Mouse (Mus musculus) left cerebral cortex, adult 6 months (tissue): ENCODE results near the gene Nod1. TPM values are rescaled to one million over a fixed set of nuclear protein-coding genes. Genes with fewer than 3 reads are reported as not detected.

Source experiments
- long read RNA-seq, 2 experiments: library from polyadenylated mRNA; unstranded; transcript quantifications; one replicate each; pipeline ENCODE4 v2.0.0; 2019 to 2020
- polyA plus RNA-seq: library from polyadenylated mRNA; unstranded; fragments of <200 nt; fragmentation: Nextera tagmentation; gene quantifications from 2 replicates; pipeline ENCODE4 v1.2.3, GENCODE M21; 2021

Gene Nod1
- 1.1 and 1.5 TPM in 2 replicates for polyA plus RNA-seq
- long read RNA-seq, experiment 1, full-length matches to known transcripts: 13 of 19 reads
- long read RNA-seq, experiment 1, partial matches to known transcripts: 4 of 19 reads
- long read RNA-seq, experiment 1, other reads (novel, unspliced or antisense): 2 of 19 reads
- long read RNA-seq, experiment 2, full-length matches to known transcripts: 2 of 2 reads
- long read RNA-seq, experiment 2, partial matches to known transcripts: 0 of 2 reads
- long read RNA-seq, experiment 2, other reads (novel, unspliced or antisense): 0 of 2 reads

DNA sequence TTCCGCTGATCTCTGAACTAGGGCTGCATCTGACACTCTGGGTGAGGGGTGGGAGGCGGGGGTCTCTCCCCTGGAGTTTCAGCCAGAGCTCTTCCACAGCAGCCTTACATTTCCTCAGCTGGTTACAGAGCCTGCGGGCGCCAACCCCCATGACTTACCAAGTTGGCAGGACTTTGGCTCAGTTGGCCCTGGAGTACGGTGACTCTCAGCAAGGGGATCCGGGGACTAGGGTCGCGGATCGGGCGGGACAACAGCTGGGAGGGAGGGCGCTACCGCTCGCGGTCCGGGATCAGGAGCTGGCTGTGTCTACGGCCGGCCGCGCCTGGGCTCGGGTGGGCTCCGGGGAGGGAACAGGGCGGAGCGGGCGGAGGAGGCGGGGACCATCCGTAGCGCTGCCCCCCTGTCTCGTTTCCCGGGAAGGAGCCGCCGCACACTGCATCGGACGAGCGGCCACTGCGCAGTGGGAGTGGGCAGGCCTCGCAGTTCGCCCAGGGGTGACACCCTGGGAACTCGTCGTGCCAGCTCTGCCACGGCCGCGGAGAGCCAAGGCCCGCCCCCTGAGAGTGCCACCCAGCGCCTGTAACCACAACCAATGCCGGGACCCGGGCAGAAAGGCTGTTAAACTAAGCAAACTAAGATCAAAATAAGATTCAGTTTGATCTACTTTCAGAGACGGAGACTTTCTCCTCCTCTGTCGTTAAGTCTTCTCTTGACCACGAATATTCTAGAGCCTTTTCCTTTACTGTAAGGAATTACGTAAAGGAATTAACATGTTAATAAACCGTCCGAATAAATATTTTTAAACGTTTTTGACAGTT is at the start of gene Nod1:
Gene Nod1, minus strand, starts transcription at position 502 of the 818 bp plus-strand sequence.

DNA sequence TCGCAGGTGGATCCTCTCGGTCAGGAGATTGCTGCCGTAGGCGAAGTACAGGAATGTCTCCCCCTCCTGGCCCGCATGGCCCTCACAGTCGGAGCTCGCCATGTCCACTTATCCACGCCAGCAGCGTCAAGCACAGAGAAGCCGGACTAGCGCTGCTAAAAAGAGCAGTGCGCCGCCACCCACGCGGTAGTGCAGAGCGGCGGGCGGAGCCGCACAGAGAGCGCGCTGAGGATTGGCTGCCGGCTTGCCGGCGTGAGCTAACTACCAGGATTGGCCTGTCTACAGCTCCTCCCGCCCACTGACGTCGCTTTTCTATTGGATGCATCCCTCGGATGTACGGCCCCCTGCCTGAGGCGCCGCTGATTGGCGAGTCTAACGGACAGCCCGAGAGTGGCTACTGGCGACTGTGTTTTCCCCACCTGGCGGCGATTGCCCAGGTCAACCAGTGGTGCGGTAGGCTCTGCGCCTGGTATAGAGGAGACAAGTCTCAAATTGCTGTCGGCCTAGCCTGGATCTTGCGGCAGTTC is 20.4 kb upstream of the Nod1 start, which contains the start of gene Ggct:
Gene Ggct, minus strand, starts transcription at position 217 of the 527 bp plus-strand sequence.

Other genes with a start within 250 kb of the Nod1 start
- 0.95 and 2.2 TPM in 2 replicates for gene Znrf2, start 155.7 kb downstream of the Nod1 start, polyA plus RNA-seq
- 52.1 and 72.6 TPM in 2 replicates for gene Ggct, start 20.3 kb upstream of the Nod1 start, polyA plus RNA-seq
- 130 and 138 TPM in 2 replicates for gene Gars, start 65.4 kb upstream of the Nod1 start, polyA plus RNA-seq
- 0.49 and 0.76 TPM in 2 replicates for gene Crhr2, start 160.4 kb upstream of the Nod1 start, polyA plus RNA-seq
- 0.63 and 0.82 TPM in 2 replicates for gene Inmt, start 202.4 kb upstream of the Nod1 start, polyA plus RNA-seq
- gene Mindy4, start 230.8 kb upstream of the Nod1 start, polyA plus RNA-seq: 3.3 and 6.9 TPM in 2 replicates